Mouse (Mus musculus) MEL (cell line): ENCODE results near the gene Cox6a1. TPM values are rescaled to one million over a fixed set of nuclear protein-coding genes. Genes with fewer than 3 reads are reported as not detected.

ENCODE experiments used
- DNase-seq: peaks from one replicate; pipeline ENCODE4 v3.0.0; 2011; ENCODE audit warnings: low read depth, low spot score
- H3K27ac ChIP-seq: 2 replicates; pipeline ENCODE4 v1.5.1; 2012; ENCODE audit warnings: low read depth, mild to moderate bottlenecking, control low read depth, low read length, moderate library complexity; ENCODE audit not compliant: control insufficient read depth
- H3K27me3 ChIP-seq, 2 experiments: fragments of 150-350 bp in 1 of 2; sonication (generic) in 1 of 2; 2 replicates each; pipeline ENCODE4 v1.6.1; 2012; ENCODE audit warnings: low read length in 2 of 2, mild to moderate bottlenecking in 2 of 2, improper control_type of control experiment in 1 of 2, moderate library complexity in 1 of 2; ENCODE audit not compliant: insufficient read depth in 2 of 2, control insufficient read depth in 1 of 2
- H3K36me3 ChIP-seq, 2 experiments: 2 replicates each; pipeline ENCODE4 v1.6.1; 2012 to 2014; ENCODE audit warnings: low read length in 2 of 2, improper control_type of control experiment in 1 of 2, inconsistent platforms in 1 of 2, mild to moderate bottlenecking in 1 of 2; ENCODE audit not compliant: insufficient read depth in 2 of 2, control insufficient read depth in 1 of 2
- H3K4me1 ChIP-seq, 2 experiments: fragments of 150-350 bp in 1 of 2; sonication (generic) in 1 of 2; 2 replicates each; pipeline ENCODE4 v1.6.1; 2012; ENCODE audit warnings: low read length in 2 of 2, improper control_type of control experiment in 1 of 2, mild to moderate bottlenecking in 1 of 2; ENCODE audit not compliant: insufficient read depth in 2 of 2, control insufficient read depth in 1 of 2
- H3K4me3 ChIP-seq, 2 experiments: fragments of 150-350 bp in 1 of 2; sonication (generic) in 1 of 2; 2 replicates each; pipeline ENCODE4 v1.5.1; 2012; ENCODE audit warnings: low read depth in 2 of 2, low read length in 2 of 2, mild to moderate bottlenecking in 2 of 2, moderate library complexity in 2 of 2, control low read depth in 1 of 2, improper control_type of control experiment in 1 of 2; ENCODE audit not compliant: control insufficient read depth in 1 of 2, insufficient read depth in 1 of 2
- H3K79me2 ChIP-seq: 2 replicates; pipeline ENCODE4 v1.6.1; 2012; ENCODE audit warnings: mild to moderate bottlenecking, low read length, moderate library complexity; ENCODE audit not compliant: control insufficient read depth, poor library complexity, insufficient read depth
- H3K9ac ChIP-seq: 2 replicates; pipeline ENCODE4 v1.6.1; 2012; ENCODE audit warnings: low read depth, mild to moderate bottlenecking, control low read depth, low read length, moderate library complexity; ENCODE audit not compliant: control insufficient read depth, poor library complexity, severe bottlenecking
- H3K9me3 ChIP-seq: fragments of 150-350 bp; sonication (generic); replicated peaks from 2 replicates; pipeline ENCODE4 v1.6.1; 2012; ENCODE audit warnings: mild to moderate bottlenecking, low read length, improper control_type of control experiment, moderate library complexity; ENCODE audit not compliant: insufficient read depth
- E2F4 ChIP-seq: IDR thresholded peaks from 2 replicates; pipeline ENCODE4 v1.6.1; 2011; ENCODE audit warnings: low read depth, low read length, improper control_type of control experiment, borderline replicate concordance
- ELF1 ChIP-seq: IDR thresholded peaks from 2 replicates; pipeline ENCODE4 v1.6.1; 2014; ENCODE audit warnings: low read depth, mild to moderate bottlenecking, inconsistent platforms, low read length, improper control_type of control experiment, moderate library complexity
- ETS1 ChIP-seq: IDR thresholded peaks from 2 replicates; pipeline ENCODE4 v1.6.1; 2012; ENCODE audit warnings: low read depth, mild to moderate bottlenecking, inconsistent platforms, low read length, improper control_type of control experiment, moderate library complexity
- HCFC1 ChIP-seq: IDR thresholded peaks from 2 replicates; pipeline ENCODE4 v1.6.1; 2012; ENCODE audit warnings: low read depth, mild to moderate bottlenecking, inconsistent platforms, low read length, improper control_type of control experiment, moderate library complexity
- MAX ChIP-seq: IDR thresholded peaks from 2 replicates; pipeline ENCODE4 v1.6.1; 2011; ENCODE audit warnings: low read length, improper control_type of control experiment
- MAZ ChIP-seq: IDR thresholded peaks from 2 replicates; pipeline ENCODE4 v1.6.1; 2012; ENCODE audit warnings: low read depth, mild to moderate bottlenecking, inconsistent platforms, low read length, improper control_type of control experiment
- MEF2A ChIP-seq: IDR thresholded peaks from 2 replicates; pipeline ENCODE4 v1.6.1; 2014; ENCODE audit warnings: low read depth, mild to moderate bottlenecking, inconsistent platforms, low read length, improper control_type of control experiment; ENCODE audit not compliant: poor library complexity, insufficient replicate concordance, severe bottlenecking; ENCODE audit errors: extremely low read depth
- MXI1 ChIP-seq: IDR thresholded peaks from 2 replicates; pipeline ENCODE4 v1.6.1; 2011; ENCODE audit warnings: mild to moderate bottlenecking, low read depth, low read length, improper control_type of control experiment
- NELFE ChIP-seq: IDR thresholded peaks from 2 replicates; pipeline ENCODE4 v1.6.1; 2011; ENCODE audit warnings: low read depth, low read length, improper control_type of control experiment
- NRF1 ChIP-seq: IDR thresholded peaks from 2 replicates; pipeline ENCODE4 v1.6.1; 2014; ENCODE audit warnings: low read depth, mild to moderate bottlenecking, inconsistent platforms, low read length, improper control_type of control experiment, moderate library complexity; ENCODE audit not compliant: poor library complexity, insufficient read depth, severe bottlenecking
- POLR2A ChIP-seq, 2 experiments: IDR thresholded peaks; 2 replicates each; pipeline ENCODE4 v1.6.1; 2011 to 2012; ENCODE audit warnings: low read length in 2 of 2, mild to moderate bottlenecking in 2 of 2, control low read depth in 1 of 2, improper control_type of control experiment in 1 of 2, low read depth in 1 of 2, moderate library complexity in 1 of 2; ENCODE audit not compliant: control insufficient read depth in 1 of 2, insufficient read depth in 1 of 2, poor library complexity in 1 of 2
- POLR2AphosphoS2 ChIP-seq: IDR thresholded peaks from 2 replicates; pipeline ENCODE4 v1.6.1; 2011; ENCODE audit warnings: low read length, improper control_type of control experiment
- POLR2AphosphoS5 ChIP-seq: IDR thresholded peaks from 2 replicates; pipeline ENCODE4 v1.6.1; 2012; ENCODE audit warnings: low read depth, borderline replicate concordance, mild to moderate bottlenecking, inconsistent platforms, low read length, moderate library complexity, mixed read lengths
- SIN3A ChIP-seq: IDR thresholded peaks from 2 replicates; pipeline ENCODE4 v1.6.1; 2012; ENCODE audit warnings: low read length, improper control_type of control experiment, inconsistent platforms
- SMC3 ChIP-seq: IDR thresholded peaks from 2 replicates; pipeline ENCODE4 v1.6.1; 2011; ENCODE audit warnings: low read depth, low read length, improper control_type of control experiment
- TAL1 ChIP-seq: IDR thresholded peaks from 2 replicates; pipeline ENCODE4 v1.6.1; 2012; ENCODE audit warnings: mild to moderate bottlenecking, inconsistent platforms, low read length, moderate library complexity, mixed read lengths
- TCF12 ChIP-seq: IDR thresholded peaks from 2 replicates; pipeline ENCODE4 v1.6.1; 2014; ENCODE audit warnings: low read depth, mild to moderate bottlenecking, inconsistent platforms, low read length, improper control_type of control experiment, moderate library complexity
- USF1 ChIP-seq: IDR thresholded peaks from 2 replicates; pipeline ENCODE4 v1.6.1; 2014; ENCODE audit warnings: low read depth, mild to moderate bottlenecking, inconsistent platforms, low read length, improper control_type of control experiment, moderate library complexity
- USF2 ChIP-seq, 2 experiments: IDR thresholded peaks; 2 replicates each; pipeline ENCODE4 v1.6.1; 2011 to 2012; ENCODE audit warnings: improper control_type of control experiment in 2 of 2, low read length in 2 of 2, borderline replicate concordance in 1 of 2, inconsistent platforms in 1 of 2, low read depth in 1 of 2, mild to moderate bottlenecking in 1 of 2; ENCODE audit not compliant: insufficient read depth in 1 of 2
- ZMIZ1 ChIP-seq: IDR thresholded peaks from 2 replicates; pipeline ENCODE4 v1.6.1; 2012; ENCODE audit warnings: low read depth, mild to moderate bottlenecking, inconsistent platforms, low read length, improper control_type of control experiment, moderate library complexity
- ZNF384 ChIP-seq: IDR thresholded peaks from 2 replicates; pipeline ENCODE4 v1.6.1; 2012; ENCODE audit warnings: low read depth, mild to moderate bottlenecking, inconsistent platforms, low read length, improper control_type of control experiment
- polyA plus RNA-seq, 2 experiments: library from polyadenylated mRNA; stranded (reverse) in 1 of 2; unstranded in 1 of 2; fragments of >175 nt in 1 of 2; fragments of >200 nt in 1 of 2; gene quantifications; 2 replicates each; pipeline versions ENCODE4 v1.2.1 to v1.2.4; 2012; ENCODE audit warnings: low replicate concordance in 2 of 2, low read depth in 1 of 2; ENCODE audit not compliant: insufficient read length in 2 of 2, insufficient read depth in 1 of 2, missing spikeins in 1 of 2
- total RNA-seq: library from RNA; depleted of rRNA; stranded (reverse); fragments of 300-350 nt; gene quantifications from 2 replicates; pipeline ENCODE4 v1.2.3, GENCODE M21; 2012

Gene Cox6a1
- total and polyA plus RNA-seq, 3 experiments: 328 to 1,215 (median 749) TPM

DNA sequence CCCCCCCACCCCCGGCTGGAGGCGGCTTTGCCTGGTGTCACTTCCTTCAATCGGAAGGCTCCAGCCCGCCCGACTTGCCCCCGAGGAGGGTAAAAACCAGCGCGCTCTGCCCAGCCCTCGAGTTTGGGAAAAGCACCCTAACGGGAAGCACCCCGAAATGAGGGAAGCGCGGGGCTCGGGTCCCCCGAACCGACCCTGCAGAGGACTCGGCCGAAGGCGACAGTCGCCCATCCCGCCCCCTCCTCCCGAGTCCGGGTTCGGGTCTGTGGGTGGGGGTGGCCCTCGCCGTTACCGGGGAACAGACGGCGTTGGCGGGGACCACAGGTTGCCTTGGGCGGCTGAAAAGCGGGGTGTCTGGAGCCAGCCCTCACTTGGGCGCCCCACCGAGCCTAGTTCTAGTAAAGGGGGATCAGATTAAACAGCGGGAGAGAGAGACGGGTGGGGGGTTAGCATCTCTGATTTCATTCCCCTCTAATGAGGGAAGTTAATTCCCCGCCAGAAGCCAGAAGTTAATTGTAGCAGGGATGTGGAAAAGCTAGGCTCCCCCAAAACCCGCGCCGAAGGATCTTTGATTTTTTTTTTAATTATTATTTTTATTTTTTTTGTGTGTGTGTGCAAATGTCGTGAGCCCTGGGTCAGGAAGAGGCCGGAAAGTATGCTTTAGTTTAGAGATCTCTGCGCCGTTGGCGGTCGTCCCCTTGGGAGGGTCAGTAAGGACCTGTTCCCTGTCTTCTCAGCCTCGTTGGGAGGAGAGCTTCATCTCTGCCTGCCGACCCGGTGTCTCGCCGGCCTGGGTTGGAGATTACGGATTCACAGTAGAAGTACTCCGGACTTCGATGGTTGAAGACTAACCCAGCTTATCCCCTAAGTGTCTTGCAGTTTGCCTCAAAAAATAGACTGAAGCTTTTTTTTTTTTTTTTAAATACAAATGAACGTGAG is 20.9 kb downstream of the Cox6a1 start:
- Histone ChIP-seq H3K9me3 (no peaks in the 10 kb centered on the region), H3K79me2 (peaks cover 49% of the 10 kb centered on the region), H3K9ac (peak overlapping the region; percentile 92), H3K36me3 (peaks cover 4 to 35% of the 10 kb centered on the region in 2 experiments), H3K27ac (peak overlapping the region; percentile 59), H3K4me3 (peak overlapping the region; percentile 94 to 95), H3K4me1 (peaks cover 2 to 14% of the 10 kb centered on the region in 2 experiments; a peak in 2 of 4 replicates), H3K27me3 (no peaks in the 10 kb centered on the region)
- peak; percentile 51 for DNase-seq
- TF ChIP-seq MXI1 (peak; percentile 32), POLR2AphosphoS2 (no peak), SIN3A (peak; percentile 31; the same call in 1 of the 2 replicates), MEF2A (no peak), ZNF384 (peak; percentile 37; the same call in 1 of the 2 replicates)

DNA sequence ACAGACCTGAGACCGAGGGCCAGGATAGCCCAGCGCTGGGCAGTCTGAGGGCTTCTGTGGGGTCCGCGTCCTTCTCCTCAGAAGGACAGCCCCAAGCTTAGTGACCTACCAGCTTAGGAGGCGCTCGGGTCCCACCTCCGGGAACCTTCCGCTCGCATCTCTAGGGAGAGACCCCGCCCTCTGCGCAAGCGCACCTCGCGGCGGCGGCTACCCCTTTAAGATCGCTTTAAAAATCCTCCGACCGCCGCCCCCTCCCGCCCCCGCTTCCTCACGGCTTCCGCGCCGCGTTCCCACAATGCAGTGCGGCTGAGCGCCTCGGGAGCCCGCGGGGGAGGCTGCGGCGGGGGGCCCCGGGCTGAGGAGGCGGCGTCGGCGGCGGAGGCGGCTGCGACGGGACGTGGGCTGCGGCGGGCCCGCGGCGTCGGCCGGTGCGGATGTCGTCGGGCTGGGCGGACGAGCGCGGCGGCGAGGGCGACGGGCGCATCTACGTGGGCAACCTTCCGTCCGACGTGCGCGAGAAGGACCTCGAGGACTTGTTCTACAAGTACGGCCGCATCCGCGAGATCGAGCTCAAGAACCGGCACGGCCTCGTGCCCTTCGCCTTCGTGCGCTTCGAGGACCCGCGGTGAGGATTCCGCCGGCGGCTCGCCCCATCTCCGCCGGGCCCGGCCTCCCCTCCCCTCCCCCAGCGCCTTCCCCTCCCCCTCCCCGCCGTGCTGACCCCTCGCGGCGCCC is 21.7 kb downstream of the Cox6a1 start, which contains the start of gene Srsf9:
TSS of gene Srsf9 (plus strand) at position 303 of the 735 bp plus-strand sequence.
- peak; percentile 95 for TF ChIP-seq MAZ
- TF ChIP-seq USF2 (IDR thresholded peaks at IDR 0.05; ENCODE audit: borderline replicate concordance in 1 of 2, insufficient read depth in 1 of 2, low read depth in 1 of 2, low read length in 2 of 2): no peak
- TF ChIP-seq MXI1: no peak; the same call in none of the 2 replicates
- peak; percentile 94 for TF ChIP-seq NRF1
- TF ChIP-seq POLR2AphosphoS5: no peak
- peak; percentile 22; the same call in 1 of the 2 replicates for TF ChIP-seq TCF12
- peak; percentile 83 to 85 for TF ChIP-seq POLR2A (IDR thresholded peaks at IDR 0.05; ENCODE audit: control insufficient read depth in 1 of 2, insufficient read depth in 1 of 2, low read depth in 1 of 2, low read length in 2 of 2, poor library complexity in 1 of 2)
- TF ChIP-seq MAX: 0 out of 2 replicates have a peak, but pooled peaks have one; percentile 21
- peak; percentile 57; the same call in 1 of the 2 replicates for TF ChIP-seq NELFE
- no peak for TF ChIP-seq SMC3
- TF ChIP-seq ETS1: peak; percentile 41; the same call in 1 of the 2 replicates
- TF ChIP-seq ELF1: peak; percentile 81
- TF ChIP-seq USF1: peak; percentile 13; the same call in 1 of the 2 replicates
- TF ChIP-seq E2F4: no peak
- TF ChIP-seq HCFC1: peak; percentile 84
- TF ChIP-seq SIN3A: peak; percentile 62
- TF ChIP-seq TAL1: no peak
- TF ChIP-seq ZMIZ1: peak; percentile 62
- H3K27me3 ChIP-seq: no peaks in the 10 kb centered on the region
- peaks cover 49% of the 10 kb centered on the region for H3K79me2 ChIP-seq
- peak; percentile 96 for DNase-seq
- H3K27ac ChIP-seq: peak within 1 kb of the TSS; percentile 80
- peak within 1 kb of the TSS; percentile 94 to 95 for H3K4me3 ChIP-seq
- H3K9me3 ChIP-seq: no peaks in the 10 kb centered on the region
- peaks cover 2 to 28% of the 10 kb centered on the region in 2 experiments; a peak in 3 of 4 replicates for H3K36me3 ChIP-seq
- H3K9ac ChIP-seq: peak within 1 kb of the TSS; percentile 92
- H3K4me1 ChIP-seq: peaks cover 2 to 12% of the 10 kb centered on the region in 2 experiments; a peak in 1 of 4 replicates
